Mouse (Mus musculus) myocyte (in vitro differentiated cells): ENCODE measurements at regions not wholly inside any gene's neighbourhood (a gene's known extent, or its start where the extent isn't known, plus 50 kb on each side); places are given as distances from the start of the nearest gene placed in this dataset.

Experiments used
- H3K27me3 ChIP-seq: one replicate; pipeline ENCODE4 v1.6.1; 2011; ENCODE audit not compliant: control insufficient read depth, insufficient read depth, insufficient read length
- H3K36me3 ChIP-seq: one replicate; pipeline ENCODE4 v1.6.1; 2011; ENCODE audit not compliant: control insufficient read depth, insufficient read depth
- H3K4me2 ChIP-seq: one replicate; pipeline ENCODE4 v1.6.1; 2011; ENCODE audit warnings: low read depth, control low read depth
- H3K4me3 ChIP-seq: one replicate; pipeline ENCODE4 v1.5.1; 2011; ENCODE audit warnings: mild to moderate bottlenecking, control low read depth, moderate library complexity
- H3K79me2 ChIP-seq: one replicate; pipeline ENCODE4 v1.6.1; 2011; ENCODE audit not compliant: control insufficient read depth, insufficient read depth
- H3ac ChIP-seq: one replicate; pipeline ENCODE4 v1.6.1; 2011; ENCODE audit not compliant: control insufficient read depth, insufficient read length
- CEBPB ChIP-seq: IDR thresholded peaks from 2 replicates; pipeline ENCODE4 v1.6.1; 2011; ENCODE audit warnings: mild to moderate bottlenecking, moderate library complexity; ENCODE audit not compliant: poor library complexity, insufficient read depth, severe bottlenecking
- E2F4 ChIP-seq: IDR thresholded peaks from one replicate; pipeline ENCODE4 v1.6.1; 2011; ENCODE audit warnings: mild to moderate bottlenecking, control low read depth, moderate library complexity; ENCODE audit not compliant: insufficient read depth
- MAX ChIP-seq: IDR thresholded peaks from one replicate; pipeline ENCODE4 v1.6.1; 2011; ENCODE audit warnings: low read depth, mild to moderate bottlenecking, control low read depth
- MYOD1 ChIP-seq, 3 experiments: IDR thresholded peaks; one replicate each; pipeline ENCODE4 v1.6.1; 2011; ENCODE audit warnings: control low read depth in 2 of 3, low read depth in 2 of 3, mild to moderate bottlenecking in 2 of 3, moderate library complexity in 1 of 3; ENCODE audit not compliant: insufficient read length in 2 of 3, control insufficient read depth in 1 of 3
- MYOG ChIP-seq, 3 experiments: IDR thresholded peaks; one replicate each; pipeline ENCODE4 v1.6.1; 2011; ENCODE audit warnings: control low read depth in 2 of 3, low read depth in 2 of 3, mild to moderate bottlenecking in 2 of 3; ENCODE audit not compliant: insufficient read length in 2 of 3, control insufficient read depth in 1 of 3, insufficient read depth in 1 of 3
- POLR2A ChIP-seq: IDR thresholded peaks from one replicate; pipeline ENCODE4 v1.6.1; 2011; ENCODE audit warnings: low read depth, mild to moderate bottlenecking, control low read depth, moderate library complexity; ENCODE audit not compliant: insufficient read length
- POLR2AphosphoS2 ChIP-seq: IDR thresholded peaks from one replicate; pipeline ENCODE4 v1.6.1; 2011; ENCODE audit warnings: low read depth, control low read depth; ENCODE audit not compliant: insufficient read length
- REST ChIP-seq: IDR thresholded peaks from one replicate; pipeline ENCODE4 v1.6.1; 2011; ENCODE audit warnings: mild to moderate bottlenecking, control low read depth, moderate library complexity; ENCODE audit not compliant: insufficient read depth, insufficient read length
- SRF ChIP-seq: IDR thresholded peaks from one replicate; pipeline ENCODE4 v1.6.1; 2011; ENCODE audit warnings: low read depth; ENCODE audit not compliant: control insufficient read depth, insufficient read length
- TCF12 ChIP-seq: IDR thresholded peaks from one replicate; pipeline ENCODE4 v1.6.1; 2011; ENCODE audit warnings: mild to moderate bottlenecking, control low read depth; ENCODE audit not compliant: poor library complexity, insufficient read depth, severe bottlenecking
- TCF3 ChIP-seq: IDR thresholded peaks from one replicate; pipeline ENCODE4 v1.6.1; 2011; ENCODE audit warnings: low read depth, control low read depth; ENCODE audit not compliant: insufficient read length
- USF1 ChIP-seq: IDR thresholded peaks from one replicate; pipeline ENCODE4 v1.6.1; 2011; ENCODE audit warnings: low read depth, mild to moderate bottlenecking, control low read depth, moderate library complexity

GRCm38 (mm10) chr13:56353921-56354320, 57.6 kb upstream of the Cxcl14 start:
- H3K4me2 ChIP-seq, result no peak overlapping the region
- no peaks in the 10 kb centered on the region for H3K79me2 ChIP-seq
- H3K36me3 ChIP-seq, result no peaks in the 10 kb centered on the region
- no peak overlapping the region for H3ac ChIP-seq
- no peaks in the 10 kb centered on the region for H3K27me3 ChIP-seq
- no peak for TF ChIP-seq MYOG (IDR thresholded peaks at IDR 0.05; ENCODE audit: control insufficient read depth in 1 of 3, insufficient read depth in 1 of 3, insufficient read length in 2 of 3, low read depth in 2 of 3)
- no peak for TF ChIP-seq MYOD1 (IDR thresholded peaks at IDR 0.05; ENCODE audit: control insufficient read depth in 1 of 3, insufficient read length in 2 of 3, low read depth in 2 of 3)
- H3K4me3 ChIP-seq, result no peak overlapping the region

- no peak overlapping the region for H3K4me3 ChIP-seq
- H3K36me3 ChIP-seq, result no peaks in the 10 kb centered on the region
- no peak overlapping the region for H3ac ChIP-seq
- H3K79me2 ChIP-seq, result no peaks in the 10 kb centered on the region
- H3K27me3 ChIP-seq, result no peaks in the 10 kb centered on the region
- TF ChIP-seq USF1 (no peak), MAX (no peak), REST (no peak), E2F4 (no peak), POLR2AphosphoS2 (no peak), TCF3 (no peak), CEBPB (no peak), MYOG (IDR thresholded peaks at IDR 0.05; ENCODE audit: control insufficient read depth in 1 of 3, insufficient read depth in 1 of 3, insufficient read length in 2 of 3, low read depth in 2 of 3) (no peak), TCF12 (no peak), MYOD1 (IDR thresholded peaks at IDR 0.05; ENCODE audit: control insufficient read depth in 1 of 3, insufficient read length in 2 of 3, low read depth in 2 of 3) (no peak), SRF (no peak)
- no peak overlapping the region for H3K4me2 ChIP-seq
These were observed 58.3 kb upstream of the Cxcl14 start for GRCm38 (mm10) chr13:56354630-56355029.

- H3K4me3 ChIP-seq, result no peak overlapping the region
- H3K27me3 ChIP-seq, result no peaks in the 10 kb centered on the region
- no peak for TF ChIP-seq MYOG (IDR thresholded peaks at IDR 0.05; ENCODE audit: control insufficient read depth in 1 of 3, insufficient read depth in 1 of 3, insufficient read length in 2 of 3, low read depth in 2 of 3)
- no peak for TF ChIP-seq POLR2AphosphoS2
- no peak for TF ChIP-seq TCF12
- no peak overlapping the region for H3K4me2 ChIP-seq
- H3ac ChIP-seq, result no peak overlapping the region
- H3K36me3 ChIP-seq, result no peaks in the 10 kb centered on the region
- H3K79me2 ChIP-seq, result no peaks in the 10 kb centered on the region
These were observed 60.6 kb upstream of the Cxcl14 start for GRCm38 (mm10) chr13:56356999-56357398.

GRCm38 (mm10) chr13:56357955-56358354, 61.6 kb upstream of the Cxcl14 start:
- no peak overlapping the region for H3K4me3 ChIP-seq
- no peaks in the 10 kb centered on the region for H3K36me3 ChIP-seq
- no peak for TF ChIP-seq CEBPB
- no peak for TF ChIP-seq POLR2AphosphoS2
- TF ChIP-seq SRF, result no peak
- no peak for TF ChIP-seq TCF3
- no peak for TF ChIP-seq POLR2A
- TF ChIP-seq USF1, result no peak
- no peak for TF ChIP-seq TCF12
- TF ChIP-seq MAX, result no peak
- no peak for TF ChIP-seq REST
- TF ChIP-seq E2F4, result no peak
- TF ChIP-seq MYOG (IDR thresholded peaks at IDR 0.05; ENCODE audit: control insufficient read depth in 1 of 3, insufficient read depth in 1 of 3, insufficient read length in 2 of 3, low read depth in 2 of 3), result no peak
- no peak for TF ChIP-seq MYOD1 (IDR thresholded peaks at IDR 0.05; ENCODE audit: control insufficient read depth in 1 of 3, insufficient read length in 2 of 3, low read depth in 2 of 3)
- H3ac ChIP-seq, result no peak overlapping the region
- no peak overlapping the region for H3K4me2 ChIP-seq
- H3K79me2 ChIP-seq, result no peaks in the 10 kb centered on the region
- no peaks in the 10 kb centered on the region for H3K27me3 ChIP-seq

GRCm38 (mm10) chr13:56358827-56359226, 62.5 kb upstream of the Cxcl14 start:
- no peaks in the 10 kb centered on the region for H3K27me3 ChIP-seq
- no peaks in the 10 kb centered on the region for H3K79me2 ChIP-seq
- no peaks in the 10 kb centered on the region for H3K36me3 ChIP-seq
- H3K4me3 ChIP-seq, result no peak overlapping the region
- H3K4me2 ChIP-seq, result no peak overlapping the region
- TF ChIP-seq TCF12 (no peak), TCF3 (no peak)
- no peak overlapping the region for H3ac ChIP-seq

GRCm38 (mm10) chr13:56359554-56359953, 63.2 kb upstream of the Cxcl14 start:
- no peaks in the 10 kb centered on the region for H3K27me3 ChIP-seq
- H3K79me2 ChIP-seq, result no peaks in the 10 kb centered on the region
- H3K4me3 ChIP-seq, result no peak overlapping the region
- TF ChIP-seq TCF12 (no peak), MYOD1 (IDR thresholded peaks at IDR 0.05; ENCODE audit: control insufficient read depth in 1 of 3, insufficient read length in 2 of 3, low read depth in 2 of 3) (no peak), MAX (no peak), CEBPB (no peak), MYOG (IDR thresholded peaks at IDR 0.05; ENCODE audit: control insufficient read depth in 1 of 3, insufficient read depth in 1 of 3, insufficient read length in 2 of 3, low read depth in 2 of 3) (no peak), E2F4 (no peak), REST (no peak), SRF (no peak), POLR2A (no peak), POLR2AphosphoS2 (no peak), USF1 (no peak), TCF3 (no peak)
- no peak overlapping the region for H3K4me2 ChIP-seq
- H3ac ChIP-seq, result no peak overlapping the region
- H3K36me3 ChIP-seq, result no peaks in the 10 kb centered on the region
